Mouse (Mus musculus) small intestine, adult 2 months (tissue): Measurements from ENCODE around the gene Grasp. TPM values are rescaled to one million over a fixed set of nuclear protein-coding genes. Genes with fewer than 3 reads are reported as not detected.

Experiments used
- H3K27ac ChIP-seq: fragments of 200-500 bp; 2 replicates; pipeline ENCODE4 v1.5.1; 2012; ENCODE audit warnings: low read depth, low read length, control low read depth, inconsistent platforms; ENCODE audit not compliant: insufficient read depth
- H3K27me3 ChIP-seq: fragments of 200-500 bp; 2 replicates; pipeline ENCODE4 v1.6.1; 2012; ENCODE audit warnings: mild to moderate bottlenecking, moderate library complexity, low read length, inconsistent platforms; ENCODE audit not compliant: control insufficient read depth, insufficient read depth
- H3K36me3 ChIP-seq: fragments of 200-500 bp; 2 replicates; pipeline ENCODE4 v1.6.1; 2012; ENCODE audit warnings: mild to moderate bottlenecking, low read length, control low read depth, inconsistent platforms; ENCODE audit not compliant: control insufficient read depth, insufficient read depth
- H3K4me1 ChIP-seq: fragments of 200-500 bp; 2 replicates; pipeline ENCODE4 v1.6.1; 2012; ENCODE audit warnings: low read length, inconsistent platforms, mixed read lengths; ENCODE audit not compliant: control insufficient read depth, insufficient read depth, insufficient read length
- H3K4me3 ChIP-seq: fragments of 200-500 bp; 2 replicates; pipeline ENCODE4 v1.5.1; 2012; ENCODE audit warnings: low read depth, mild to moderate bottlenecking, control low read depth, inconsistent platforms, low read length, moderate library complexity
- CTCF ChIP-seq: fragments of 200-500 bp; IDR thresholded peaks from 2 replicates; pipeline ENCODE4 v1.5.1; 2012; ENCODE audit warnings: low read depth, mild to moderate bottlenecking, control low read depth, inconsistent platforms, low read length, moderate library complexity, mixed read lengths; ENCODE audit not compliant: insufficient replicate concordance, insufficient read length; ENCODE audit errors: extremely low read depth
- POLR2A ChIP-seq: fragments of 200-500 bp; IDR thresholded peaks from 2 replicates; pipeline ENCODE4 v1.6.1; 2012; ENCODE audit warnings: low read depth, mild to moderate bottlenecking, control low read depth, inconsistent platforms, low read length, moderate library complexity
- WGBS: fragments of 180-500 bp; shearing (Covaris S2); methylation state at CpG from one replicate; pipeline ENCODE4 v1.1.7; 2018; 5-methylcytosine and 5-hydroxymethylcytosine counted together
- polyA plus RNA-seq: library from polyadenylated mRNA; depleted of rRNA; stranded (reverse); fragments of >200 nt; gene quantifications from 2 replicates; pipeline ENCODE4 v1.2.3, GENCODE M21; 2012; rRNA removed

Grasp gene
- 7.3 and 8.5 TPM in 2 replicates for polyA plus RNA-seq

GRCm38 (mm10) chr15:101224006-101224906 lies at the start of gene Grasp:
Gene Grasp (plus strand): TSS chr15:101224188.
- Histone ChIP-seq H3K27me3 (peaks cover 5% of the 10 kb centered on the region), H3K36me3 (no peaks in the 10 kb centered on the region), H3K4me1 (peaks cover 16% of the 10 kb centered on the region), H3K4me3 (peak within 1 kb of the TSS; percentile 75), H3K27ac (peak within 1 kb of the TSS; percentile 45)
- TF ChIP-seq CTCF (no peak), POLR2A (peak; percentile 93)
- WGBS, result under 1% methylated on average over 75 of the region's 77 CpGs

- H3K36me3 ChIP-seq, result no peaks in the 10 kb centered on the region; the same call in 1 of the 2 replicates
- H3K27me3 ChIP-seq, result no peaks in the 10 kb centered on the region
- TF ChIP-seq CTCF (no peak), POLR2A (no peak)
- peak overlapping the region; percentile 99 for H3K4me3 ChIP-seq
- WGBS, result 2% methylated on average over 46 of the region's 46 CpGs
- H3K4me1 ChIP-seq, result peaks cover 12% of the 10 kb centered on the region
- peak overlapping the region; percentile 86 for H3K27ac ChIP-seq
Observed at GRCm38 (mm10) chr15:101174294-101175130, 49.5 kb upstream of the Grasp start.

GRCm38 (mm10) chr15:101175131-101175460 lies 48.9 kb upstream of the Grasp start:
- TF ChIP-seq CTCF (no peak), POLR2A (no peak)
- Histone ChIP-seq H3K4me1 (peaks cover 14% of the 10 kb centered on the region), H3K36me3 (no peaks in the 10 kb centered on the region; the same call in 1 of the 2 replicates), H3K27ac (peak overlapping the region; percentile 86), H3K27me3 (no peaks in the 10 kb centered on the region), H3K4me3 (peak overlapping the region; percentile 99)
- WGBS, result 9% methylated on average over 5 of the region's 5 CpGs

GRCm38 (mm10) chr15:101175613-101176283 lies 48.2 kb upstream of the Grasp start:
- no peaks in the 10 kb centered on the region; the same call in 1 of the 2 replicates for H3K36me3 ChIP-seq
- peak overlapping the region; percentile 99 for H3K4me3 ChIP-seq
- no peaks in the 10 kb centered on the region for H3K27me3 ChIP-seq
- TF ChIP-seq POLR2A (no peak), CTCF (no peak)
- H3K4me1 ChIP-seq, result peaks cover 20% of the 10 kb centered on the region
- WGBS, result 17% methylated on average over 17 of the region's 17 CpGs
- peak overlapping the region; percentile 86 for H3K27ac ChIP-seq

GRCm38 (mm10) chr15:101176284-101176680 lies 47.7 kb upstream of the Grasp start:
- TF ChIP-seq POLR2A (no peak), CTCF (no peak)
- Histone ChIP-seq H3K27me3 (no peaks in the 10 kb centered on the region), H3K36me3 (no peaks in the 10 kb centered on the region; the same call in 1 of the 2 replicates), H3K4me3 (no peak overlapping the region), H3K4me1 (peaks cover 25% of the 10 kb centered on the region), H3K27ac (peak overlapping the region; percentile 86)
- WGBS, result 13% methylated on average over 3 of the region's 3 CpGs

GRCm38 (mm10) chr15:101176795-101177691 lies 46.9 kb upstream of the Grasp start:
- H3K4me1 ChIP-seq, result peaks cover 31% of the 10 kb centered on the region
- peak overlapping the region; percentile 100 for H3K27ac ChIP-seq

More at GRCm38 (mm10) chr15:101176795-101177691, 46.9 kb upstream of the Grasp start:
- Histone ChIP-seq H3K4me3 (peak overlapping the region; percentile 5; the same call in 1 of the 2 replicates), H3K27me3 (no peaks in the 10 kb centered on the region), H3K36me3 (no peaks in the 10 kb centered on the region; the same call in 1 of the 2 replicates)
- 19% methylated on average over 8 of the region's 8 CpGs for WGBS
- TF ChIP-seq CTCF, result no peak
- no peak for TF ChIP-seq POLR2A
